Mouse (Mus musculus): ENCODE data around the gene Foxe3.

The Foxe3 gene

DNA sequence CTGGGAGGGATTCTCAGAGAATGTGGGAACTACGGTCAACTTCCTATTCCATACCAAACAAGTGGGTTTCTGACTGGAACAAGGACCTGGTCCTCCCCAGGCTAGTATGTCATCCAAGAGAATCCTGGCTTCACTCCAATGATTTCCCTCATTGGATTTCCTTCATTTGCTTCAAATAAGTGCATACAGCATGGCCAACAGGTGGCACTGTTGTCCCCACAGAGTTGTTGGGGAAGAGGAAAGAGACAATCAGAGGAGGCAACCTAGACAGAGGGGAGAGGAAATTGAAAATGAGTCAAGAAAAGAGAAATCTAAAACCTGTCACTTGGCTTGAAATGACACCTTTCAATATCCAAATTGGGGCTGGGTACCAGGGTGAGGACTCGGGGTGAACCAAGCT is 8.7 kb downstream of the Foxe3 start:
- DNase-seq (ENCODE audit: low read depth, low spot score) = peak; percentile 67

- no peak for DNase-seq (ENCODE audit: low read depth, low spot score)
These were observed 9.8 kb downstream of the Foxe3 start for GRCm38 (mm10) chr4:114916056-114916455.

- DNase-seq (ENCODE audit: low read depth, low spot score) = no peak
These were observed 12.2 kb downstream of the Foxe3 start for GRCm38 (mm10) chr4:114913594-114913962.

DNA sequence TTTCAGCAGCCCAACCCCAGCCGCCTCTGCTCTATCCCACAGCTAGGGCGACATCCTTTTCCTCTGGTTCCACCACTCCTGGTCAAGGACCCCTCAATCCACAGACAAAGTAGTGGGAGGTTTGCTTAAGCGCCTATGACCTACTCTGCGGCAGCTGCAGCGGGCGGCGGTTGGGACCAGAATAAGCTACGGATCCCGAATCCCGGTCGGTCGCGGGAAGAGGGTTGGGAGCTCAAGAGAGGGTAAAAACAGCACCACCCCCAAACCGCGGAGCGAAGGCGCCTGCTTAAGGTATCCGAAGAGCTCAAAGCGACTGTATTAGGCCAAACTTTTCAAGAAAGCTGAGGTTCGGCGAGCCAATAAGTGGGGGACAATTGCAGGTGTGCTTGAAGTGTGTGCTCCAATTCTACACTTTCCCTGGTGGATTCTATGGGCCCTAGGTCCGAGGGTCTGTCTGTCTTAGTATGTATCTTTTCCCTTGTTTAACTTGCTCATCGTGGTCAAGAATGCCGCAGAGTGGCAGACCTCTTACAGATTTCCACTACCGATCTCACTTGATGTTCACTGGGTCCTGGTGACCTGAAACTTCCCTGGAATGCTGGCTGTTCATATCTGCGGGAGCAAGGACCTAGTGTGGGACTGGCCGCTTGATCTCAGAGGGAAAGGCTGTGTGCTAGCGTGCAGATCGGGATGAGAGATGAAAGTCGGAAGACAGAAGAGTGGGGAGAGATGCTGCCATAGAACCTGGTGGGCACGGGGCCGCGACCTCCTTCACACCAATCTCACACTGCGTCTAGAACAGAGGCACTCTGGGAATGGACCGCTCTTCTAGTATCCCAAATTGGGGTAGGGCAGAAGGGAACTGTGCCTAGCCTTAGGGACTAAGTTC is 12.9 kb downstream of the Foxe3 start:
- no peak for DNase-seq (ENCODE audit: low read depth, low spot score)

GRCm38 (mm10) chr4:114909602-114910484 is 16.0 kb downstream of the Foxe3 start:
- DNase-seq (ENCODE audit: low read depth, low spot score) = peak; percentile 87

GRCm38 (mm10) chr4:114908829-114909601 is 16.8 kb downstream of the Foxe3 start, which contains the start of gene Foxd2:
Gene Foxd2 (minus strand): TSS chr4:114908873.
- peak; percentile 95 for DNase-seq (ENCODE audit: low read depth, low spot score)

- DNase-seq (ENCODE audit: low read depth, low spot score) = no peak
These were observed 17.6 kb downstream of the Foxe3 start for GRCm38 (mm10) chr4:114907951-114908828.

DNA sequence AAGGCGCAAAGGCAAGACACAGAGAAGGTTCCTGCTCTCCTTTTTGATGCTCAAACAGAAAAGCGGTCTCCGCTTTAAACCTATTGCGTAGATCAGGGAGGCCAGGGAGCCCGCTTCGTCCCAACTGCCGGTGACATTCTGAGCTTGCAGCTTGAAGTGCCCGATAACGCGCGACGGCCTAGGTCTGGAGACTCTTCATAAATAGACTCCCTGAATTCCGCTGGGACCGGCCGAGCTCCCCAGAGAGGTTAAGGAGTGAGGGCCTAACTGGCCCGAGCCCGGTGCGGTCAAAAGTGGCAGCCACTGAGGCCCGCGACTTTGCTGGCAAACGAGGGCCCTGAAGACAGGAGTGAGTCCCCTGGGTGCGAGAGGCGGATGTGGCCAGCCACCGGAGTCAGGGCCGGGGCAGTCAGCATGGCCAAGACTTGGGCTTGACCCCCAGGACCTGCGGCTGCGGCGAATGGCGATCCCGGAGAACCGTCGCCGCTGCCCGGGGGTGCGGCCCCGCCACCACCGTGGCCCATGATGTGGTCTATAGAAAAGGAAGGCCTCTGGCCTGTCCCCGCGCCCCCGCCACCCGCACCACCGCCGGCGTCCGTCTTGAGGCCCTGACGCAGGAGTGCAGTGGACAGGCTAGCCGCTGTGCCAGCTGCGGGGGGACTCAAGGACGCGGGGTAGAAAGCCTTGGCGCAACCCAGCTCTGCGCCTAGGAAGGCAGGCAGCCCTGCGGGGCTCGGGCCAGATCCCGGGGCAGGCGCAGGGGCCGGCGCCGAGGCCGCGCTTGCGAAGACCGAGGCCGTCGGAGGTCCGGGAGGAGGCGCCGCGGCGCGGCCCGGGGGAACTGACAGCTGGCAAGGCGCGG is 18.5 kb downstream of the Foxe3 start:
- DNase-seq (ENCODE audit: low read depth, low spot score) = no peak

- no peak for DNase-seq (ENCODE audit: low read depth, low spot score)
These were observed 19.7 kb downstream of the Foxe3 start for GRCm38 (mm10) chr4:114905969-114906680.

GRCm38 (mm10) chr4:114905501-114905900 is 20.3 kb downstream of the Foxe3 start:
- DNase-seq (ENCODE audit: low read depth, low spot score) = no peak

GRCm38 (mm10) chr4:114903422-114903782 is 22.4 kb downstream of the Foxe3 start:
- no peak for DNase-seq (ENCODE audit: low read depth, low spot score)

DNA sequence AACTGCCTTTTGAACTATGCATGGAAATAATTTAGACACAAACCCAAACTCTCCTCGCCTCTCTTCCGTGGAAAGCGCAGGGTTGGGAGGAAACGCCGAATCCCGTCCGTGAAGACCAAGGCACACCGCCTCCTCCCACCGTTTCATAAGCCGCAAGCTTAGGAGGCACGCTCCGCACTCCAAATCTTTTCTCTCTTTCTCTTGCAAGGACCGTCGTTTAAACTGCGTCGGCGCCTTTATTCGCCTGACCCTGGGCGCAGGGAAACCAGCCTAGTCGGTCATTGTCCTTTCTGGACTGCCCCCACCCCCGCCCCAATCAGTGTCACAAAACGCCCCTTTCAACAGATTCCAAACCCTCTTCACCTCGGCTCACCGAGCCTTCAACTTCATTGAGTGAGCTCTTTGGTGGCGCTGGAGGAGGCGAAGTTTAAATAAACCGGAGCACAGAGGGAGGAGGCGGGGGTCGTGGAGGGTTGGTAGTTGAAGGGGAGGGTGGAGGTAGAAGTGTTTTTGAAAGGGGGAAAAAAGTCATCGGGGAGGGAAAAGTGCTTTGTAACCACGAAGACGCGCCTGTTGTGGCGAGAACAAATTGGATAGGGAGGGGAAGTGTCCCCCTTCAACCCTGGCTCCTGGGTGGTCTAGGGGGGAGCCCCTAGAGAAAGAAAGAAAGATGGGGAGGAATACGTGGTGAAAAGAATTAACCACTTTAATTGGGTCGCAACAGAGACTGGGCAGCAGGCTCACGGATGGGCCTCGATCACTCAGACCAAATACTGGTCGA is 23.0 kb downstream of the Foxe3 start:
- DNase-seq (ENCODE audit: low read depth, low spot score) = no peak

GRCm38 (mm10) chr4:114901643-114902351 is 24.0 kb downstream of the Foxe3 start:
- no peak for DNase-seq (ENCODE audit: low read depth, low spot score)

DNA sequence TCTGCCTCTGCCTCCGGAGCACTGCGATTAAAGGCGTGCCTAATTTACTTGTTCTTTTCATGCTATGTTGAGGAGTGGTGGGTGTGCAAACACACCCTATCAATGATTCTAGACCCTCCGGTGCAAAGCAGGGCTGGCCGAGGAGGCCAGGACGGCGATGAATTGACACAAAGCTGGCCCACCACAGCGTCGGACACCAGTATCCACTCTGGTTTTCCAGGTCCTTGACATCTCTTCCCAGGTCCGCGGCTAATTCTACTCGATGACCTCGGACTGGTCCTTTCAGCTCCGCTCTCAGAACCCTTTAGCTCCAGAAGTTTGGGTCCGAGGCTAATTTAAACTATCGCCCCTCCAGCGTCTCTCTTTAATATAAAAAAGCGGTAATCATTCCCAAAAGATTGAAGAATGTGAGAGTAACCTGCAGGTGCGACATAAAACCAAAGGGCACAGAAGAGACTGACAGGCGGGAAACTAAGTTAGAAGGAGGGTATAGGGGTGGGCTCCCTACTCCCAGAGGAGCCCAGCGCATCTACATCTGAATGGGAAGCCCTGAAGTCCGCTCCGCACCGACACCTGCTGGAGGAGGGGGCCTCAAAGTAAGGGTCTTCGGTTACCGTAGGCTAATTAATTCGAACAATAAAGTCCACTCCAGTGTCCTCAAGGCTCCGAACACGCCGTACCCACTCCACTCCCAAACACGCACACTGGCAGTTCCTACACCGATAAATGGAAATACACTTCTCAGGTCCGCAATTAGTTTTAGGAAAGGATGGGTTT is 24.8 kb downstream of the Foxe3 start:
- DNase-seq (ENCODE audit: low read depth, low spot score) = no peak

- no peak for DNase-seq (ENCODE audit: low read depth, low spot score)
These were observed 25.9 kb downstream of the Foxe3 start for GRCm38 (mm10) chr4:114899885-114900284.

DNA sequence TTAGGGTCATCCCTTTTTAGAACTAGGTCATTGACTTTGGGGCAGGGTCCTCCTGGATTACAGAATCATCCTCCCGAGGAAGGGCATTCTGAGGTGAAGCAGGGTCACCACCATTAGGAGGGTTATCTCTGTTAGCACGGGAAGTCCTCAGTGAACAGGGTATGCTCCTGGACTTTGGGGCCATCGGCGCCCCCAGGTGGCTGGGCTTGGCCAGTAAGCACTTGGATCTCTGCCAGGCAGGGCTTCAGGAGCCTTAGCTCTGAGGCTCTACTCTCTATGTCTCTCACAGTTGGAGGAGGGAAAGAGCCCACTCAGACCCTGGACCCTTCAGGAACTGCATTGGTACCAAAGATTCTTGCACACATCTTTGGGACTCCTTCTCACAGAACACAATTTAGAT is 28.0 kb downstream of the Foxe3 start:
- peak; percentile 36 for DNase-seq (ENCODE audit: low read depth, low spot score)

DNA sequence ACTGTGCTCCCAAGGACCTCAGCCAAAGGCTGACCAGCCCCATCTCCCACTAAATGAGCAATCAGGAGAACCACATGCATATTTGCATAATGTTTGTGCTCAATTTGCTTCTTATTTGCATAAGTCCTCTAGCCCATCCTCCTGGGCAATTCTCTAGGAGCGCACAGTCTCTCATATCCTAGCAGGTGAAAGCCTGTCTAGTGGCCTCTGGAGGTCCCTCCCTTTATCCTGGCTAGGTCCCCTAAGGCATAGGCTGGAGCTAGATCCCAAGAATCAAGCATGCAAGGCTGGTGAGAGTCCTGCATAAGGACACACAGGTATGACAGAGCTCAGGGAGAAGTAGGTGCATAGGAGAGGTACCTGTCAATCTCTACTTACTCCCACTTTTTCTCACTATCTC is 43.6 kb downstream of the Foxe3 start:
- DNase-seq (ENCODE audit: low read depth, low spot score) = no peak
